9 mouse cellular contexts compared by ENCODE assay signal in the genomic region with DNA sequence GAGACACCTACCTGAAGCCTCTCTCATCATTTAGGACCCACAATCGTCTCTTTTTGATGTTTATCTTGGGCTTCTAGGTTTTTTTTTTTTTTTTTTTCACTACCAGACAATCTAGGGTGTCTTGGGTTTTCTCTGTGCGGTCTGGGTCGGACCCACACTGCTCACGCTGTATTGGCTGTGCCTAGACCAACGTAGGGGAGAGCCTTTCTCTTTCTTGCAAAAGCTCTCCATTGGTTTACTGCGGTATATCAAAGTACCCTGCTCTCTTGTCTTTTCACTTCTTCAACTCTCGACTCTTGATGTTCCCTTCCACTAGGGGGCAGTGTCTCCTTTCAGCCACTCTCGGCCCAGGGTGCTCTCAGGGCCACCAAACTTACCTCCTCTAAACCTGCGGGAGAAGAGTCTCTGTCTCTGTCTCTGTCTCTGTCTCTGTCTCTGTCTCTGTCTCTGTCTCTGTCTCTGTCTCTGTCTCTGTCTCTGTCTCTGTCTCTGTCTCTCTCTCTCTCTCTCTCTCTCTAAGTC. TPM values are rescaled to one million over a fixed set of nuclear protein-coding genes. Genes with fewer than 3 reads are reported as not detected.
DNase-seq lines count a peak whose midpoint lies in the region; ATAC-seq and TF ChIP-seq lines count a peak whose summit lies in the region.
"Had no signal": no experiment of that assay in that cellular context is flagged by ENCODE, and none has a peak within 500 bp of the region (broad histone marks: within the 10 kb centered on the region; RNA-seq: fewer than 3 reads in every experiment).

No protein-coding gene starts in this region.

- no peak overlapping the region for H3K4me3 ChIP-seq in E14TG2a.4 (replicated peaks; ENCODE audit: low read length)
- H3K4me3 ChIP-seq in lung, embryonic 16.5 days (ENCODE audit: low read length): no peak overlapping the region
- H3K4me3 ChIP-seq: limb, embryonic 13.5 days had no signal

- WGBS in lung, embryonic 16.5 days: 18% methylated on average over 9 of the region's 9 CpGs

- ATAC-seq in lung, embryonic 16.5 days (ENCODE audit: low read depth): peak; percentile 55; the same call in 1 of the 2 replicates
- ATAC-seq in erythroid progenitor cell, adult 5-6 weeks (replicated peaks; ENCODE audit: low FRiP score, poor library complexity, severe bottlenecking): no peak

- peaks cover 32% of the 10 kb centered on the region for H3K4me1 ChIP-seq in E14TG2a.4 (replicated peaks; ENCODE audit: low read depth, low read length)
- no peaks in the 10 kb centered on the region for H3K4me1 ChIP-seq in lung, embryonic 16.5 days (replicated peaks; ENCODE audit: control insufficient read depth, insufficient read depth, low read length)

- 0 out of 2 replicates have a peak, but pooled peaks cover 9% of the 10 kb centered on the region for H3K27me3 ChIP-seq in E14TG2a.4 (ENCODE audit: insufficient read depth, low read length)
- no peaks in the 10 kb centered on the region for H3K27me3 ChIP-seq in lung, embryonic 16.5 days (ENCODE audit: control insufficient read depth, insufficient read depth, low read depth, low read length)
- H3K27me3 ChIP-seq: limb, embryonic 13.5 days had no signal

- peak; percentile 61 for TF ChIP-seq CTCF in E14TG2a.4 (conservative IDR thresholded peaks at IDR 0.05; ENCODE audit: low read length)

- no peaks in the 10 kb centered on the region for H3K36me3 ChIP-seq in E14TG2a.4 (ENCODE audit: insufficient read depth, low read length)
- H3K36me3 ChIP-seq in lung, embryonic 16.5 days (ENCODE audit: control insufficient read depth, insufficient read depth, low read length): no peaks in the 10 kb centered on the region
- H3K36me3 ChIP-seq: limb, embryonic 13.5 days had no signal

- H3K9ac ChIP-seq in lung, embryonic 16.5 days (ENCODE audit: low read length): no peak overlapping the region
- H3K9ac ChIP-seq: limb, embryonic 13.5 days had no signal

- H3K27ac ChIP-seq in lung, embryonic 16.5 days (ENCODE audit: low read length): no peak overlapping the region
- H3K27ac ChIP-seq: limb, embryonic 13.5 days had no signal

- no peak overlapping the region for H3K4me2 ChIP-seq in lung, embryonic 16.5 days (ENCODE audit: low read depth, low read length)
- H3K4me2 ChIP-seq: limb, embryonic 13.5 days had no signal

- no peaks in the 10 kb centered on the region for H3K9me3 ChIP-seq in E14TG2a.4 (ENCODE audit: low read length)
- no peaks in the 10 kb centered on the region for H3K9me3 ChIP-seq in lung, embryonic 16.5 days (ENCODE audit: control insufficient read depth, low read length)
- H3K9me3 ChIP-seq: limb, embryonic 13.5 days had no signal

- peak; percentile 89 for DNase-seq in ZHBTc4 (ENCODE audit: low read depth, low spot score)
- peak; percentile 72 to 81 for DNase-seq in cerebellum, postnatal 36 days
- peak; percentile 32 to 59 for DNase-seq in heart, adult 9 months (ENCODE audit: low spot score in 2 of 2)
- DNase-seq in kidney, postnatal 4 days: peak; percentile 72 to 79
- DNase-seq in right cerebral cortex, postnatal 10 days (ENCODE audit: low spot score in 2 of 2): peak; percentile 59 to 76

RNA-seq across cellular contexts. Expression of a gene that starts 9.3 kb away (rescaled TPM):
- 7.0 and 7.1 TPM in 2 replicates for polyA plus RNA-seq in lung, embryonic 16.5 days (2015; fragmentation: Nextera tagmentation; extraction: Ambion mirVana)
- 4.7 and 5.9 TPM in 2 replicates for total RNA-seq in erythroid progenitor cell, adult 5-6 weeks (2015; ENCODE audit: low replicate concordance)
- 1.7 TPM in 1 of 2 replicates, not detected in the other for total RNA-seq in erythroid progenitor cell, adult 5-6 weeks (2017; ENCODE audit: low replicate concordance)
